Mouse (Mus musculus): ENCODE measurements around the gene Hist1h1t.
A peak's percentile ranks its signal among the peaks of the same experiment; 100 is the strongest.

Gene Hist1h1t

GRCm38 (mm10) chr13:23737091-23737490 is 41.5 kb downstream of the Hist1h1t start:
- DNase-seq (ENCODE audit: low spot score in 2 of 2) = no peak

- DNase-seq (ENCODE audit: low spot score in 2 of 2) = no peak
These were observed 42.4 kb downstream of the Hist1h1t start for GRCm38 (mm10) chr13:23738041-23738440.

DNA sequence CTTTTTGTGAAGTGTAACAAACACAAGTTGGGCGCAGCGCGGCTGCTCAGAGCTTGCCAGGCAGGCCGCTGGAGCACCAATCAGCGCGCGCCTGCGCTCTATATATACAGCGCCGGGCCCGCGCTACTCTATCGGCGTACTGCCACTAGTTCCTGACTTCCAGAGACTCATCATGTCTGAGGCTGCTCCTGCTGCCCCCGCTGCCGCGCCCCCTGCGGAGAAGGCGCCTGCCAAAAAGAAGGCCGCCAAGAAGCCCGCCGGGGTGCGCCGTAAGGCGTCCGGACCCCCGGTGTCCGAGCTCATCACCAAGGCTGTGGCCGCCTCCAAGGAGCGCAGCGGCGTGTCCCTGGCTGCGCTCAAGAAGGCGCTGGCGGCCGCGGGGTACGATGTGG is 43.1 kb downstream of the Hist1h1t start, which contains the start of gene Hist1h1c:
Gene Hist1h1c, plus strand, starts transcription at position 132 of the 392 bp plus-strand sequence.
- DNase-seq (ENCODE audit: low spot score in 2 of 2) = peak; percentile 86 to 92

GRCm38 (mm10) chr13:23739069-23739921 is 43.7 kb downstream of the Hist1h1t start:
- peak; percentile 88 to 91 for DNase-seq (ENCODE audit: low spot score in 2 of 2)

GRCm38 (mm10) chr13:23739922-23740252 is 44.3 kb downstream of the Hist1h1t start:
- no peak for DNase-seq (ENCODE audit: low spot score in 2 of 2)

- DNase-seq (ENCODE audit: low spot score in 2 of 2) = no peak
These were observed 44.7 kb downstream of the Hist1h1t start for GRCm38 (mm10) chr13:23740256-23740840.

GRCm38 (mm10) chr13:23740910-23741309 is 45.3 kb downstream of the Hist1h1t start:
- no peak for DNase-seq (ENCODE audit: low spot score in 2 of 2)

DNA sequence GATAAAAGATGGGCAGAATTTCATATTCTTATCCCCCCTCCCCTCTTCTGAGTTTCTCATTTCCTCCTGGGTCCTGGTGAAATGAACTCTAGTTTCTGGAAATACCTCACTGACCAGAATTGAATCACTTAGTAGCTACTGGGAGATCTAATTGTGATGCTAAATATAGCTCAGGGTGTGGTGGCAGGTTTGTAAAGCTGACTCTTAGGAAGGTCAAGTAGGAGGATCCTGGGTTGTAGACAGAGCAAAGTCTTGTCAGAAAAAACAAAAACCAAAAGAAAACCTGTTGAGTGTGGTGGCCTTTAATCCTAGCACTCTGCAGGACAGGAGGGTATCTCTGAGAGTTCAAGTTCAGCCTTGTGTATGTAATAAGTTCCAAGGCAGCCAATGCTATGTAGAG is 46.4 kb downstream of the Hist1h1t start:
- no peak for DNase-seq (ENCODE audit: low spot score in 2 of 2)

DNA sequence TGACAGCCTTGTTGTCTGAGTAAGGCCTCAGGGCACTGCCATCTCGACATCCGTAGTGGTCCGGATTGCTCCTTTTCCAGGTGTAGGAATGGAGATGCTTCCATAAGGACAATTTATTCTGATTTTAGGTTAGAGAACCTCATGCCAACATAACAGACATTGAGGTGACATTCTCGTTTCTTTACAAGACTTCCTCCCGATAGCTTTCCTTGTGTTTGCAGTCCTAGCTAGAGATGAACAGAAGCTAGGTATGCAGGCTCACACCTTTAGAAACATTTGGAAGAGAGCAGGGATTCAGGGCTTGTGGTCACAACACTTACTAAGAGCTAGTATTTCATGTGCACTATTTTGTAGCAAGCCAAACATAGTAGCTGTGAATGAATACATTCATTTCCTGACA is 47.6 kb downstream of the Hist1h1t start:
- DNase-seq (ENCODE audit: low spot score in 2 of 2) = no peak

DNA sequence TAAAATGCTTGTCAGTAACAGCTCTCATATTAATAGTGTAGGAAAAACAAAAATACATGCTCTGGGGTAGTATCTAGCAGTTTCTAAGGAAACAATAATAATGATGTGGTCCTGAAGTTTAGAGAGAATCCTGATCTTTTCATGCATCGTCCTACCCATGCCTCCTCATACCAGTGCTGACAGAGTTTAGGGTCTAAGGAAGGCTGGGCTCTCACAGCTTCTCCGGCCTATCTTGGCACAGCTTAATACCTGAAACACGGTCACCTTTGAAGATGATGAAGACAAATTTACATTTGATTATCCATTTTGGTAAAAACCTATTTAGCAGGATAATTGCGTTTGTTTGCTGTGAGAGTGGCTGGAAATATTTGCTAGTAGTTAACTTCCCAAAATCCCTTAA is 48.3 kb downstream of the Hist1h1t start:
- DNase-seq (ENCODE audit: low spot score in 2 of 2) = no peak

DNA sequence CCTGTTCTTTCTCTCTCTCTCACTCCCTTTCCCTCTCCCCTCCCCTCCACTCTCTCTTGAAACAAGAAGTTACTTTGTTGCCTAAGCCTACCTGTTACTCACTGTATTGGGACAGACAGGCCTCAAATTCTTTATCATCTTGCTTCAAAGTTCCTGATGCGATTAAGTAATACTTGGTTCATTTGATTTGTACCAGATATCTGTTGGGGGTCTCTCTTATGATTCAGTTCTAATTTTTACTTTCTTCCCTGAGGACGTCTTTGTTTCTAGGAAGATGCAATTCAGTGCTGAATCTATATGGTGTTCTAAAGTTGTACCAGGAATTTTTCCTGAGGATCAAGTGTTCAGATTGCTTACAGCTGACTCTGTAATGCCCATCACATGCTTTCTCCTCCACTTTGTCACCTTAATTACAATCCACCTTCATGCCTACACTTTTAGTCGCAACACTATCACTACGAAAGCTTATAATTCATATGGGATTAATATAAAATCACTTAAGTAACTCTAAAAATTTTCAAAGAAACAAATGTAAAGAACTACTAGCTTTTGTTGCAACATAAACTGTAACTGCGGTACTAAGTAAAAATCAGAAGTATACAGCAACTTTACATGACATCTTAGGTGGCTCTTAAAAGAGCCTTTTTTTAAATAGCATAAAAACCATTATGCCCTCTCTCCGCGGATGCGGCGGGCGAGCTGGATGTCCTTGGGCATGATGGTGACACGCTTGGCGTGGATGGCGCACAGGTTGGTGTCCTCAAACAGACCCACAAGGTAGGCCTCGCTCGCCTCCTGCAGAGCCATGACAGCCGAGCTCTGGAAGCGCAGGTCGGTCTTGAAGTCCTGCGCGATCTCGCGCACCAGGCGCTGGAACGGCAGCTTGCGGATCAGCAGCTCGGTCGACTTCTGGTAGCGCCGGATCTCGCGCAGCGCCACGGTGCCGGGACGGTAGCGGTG is 49.1 kb downstream of the Hist1h1t start:
- no peak for DNase-seq (ENCODE audit: low spot score in 2 of 2)

- peak; percentile 70 to 84 for DNase-seq (ENCODE audit: low spot score in 2 of 2)
These were observed 50.0 kb downstream of the Hist1h1t start, which contains the start of gene Hist1h3c for GRCm38 (mm10) chr13:23745381-23746161. Gene Hist1h3c (minus strand): TSS chr13:23745602.
